Mouse (Mus musculus): ENCODE data around the gene Pink1.

GRCm38 (mm10) chr4:138342778-138343177 lies 16.7 kb upstream of the Pink1 start:
- TF ChIP-seq CTCF (IDR thresholded peaks at IDR 0.05; ENCODE audit: low read depth): no peak
- TF ChIP-seq EP300 (IDR thresholded peaks at IDR 0.05; ENCODE audit: low read depth): no peak

All from heart, postnatal 0 days (tissue).